Mouse (Mus musculus) midbrain, postnatal 0 days (tissue): ENCODE results near the gene Zxdb. TPM values are rescaled to one million over a fixed set of nuclear protein-coding genes. Genes with fewer than 3 reads are reported as not detected.
"Not testable (repeated sequence)": the region's sequence is repeated elsewhere in the genome, so short reads cannot be mapped to it uniquely, and the experiment has no call there.

Experiments
- ATAC-seq: fragments of 200-750 bp; cut with Nextera tagmentation; 2 replicates; pipeline ENCODE4 v1.8.0; 2017; ENCODE audit warnings: moderate number of reproducible peaks, mild to moderate bottlenecking, moderate TSS enrichment, moderate library complexity; ENCODE audit not compliant: low FRiP score
- DNase-seq: peaks from one replicate; pipeline ENCODE4 v3.0.0-alpha.2; 2015; ENCODE audit warnings: low spot score
- H3K27ac ChIP-seq: fragments of 300-500 bp; sonication (generic); 2 replicates; pipeline ENCODE4 v1.5.1; 2014; ENCODE audit warnings: low read depth, mild to moderate bottlenecking, low read length, mixed read lengths
- H3K27me3 ChIP-seq: fragments of 300-500 bp; sonication (generic); 2 replicates; pipeline ENCODE4 v1.6.1; 2014; ENCODE audit warnings: low read length, control low read depth, mixed read lengths; ENCODE audit not compliant: insufficient read depth
- H3K36me3 ChIP-seq: fragments of 300-500 bp; sonication (generic); 2 replicates; pipeline ENCODE4 v1.6.1; 2014; ENCODE audit warnings: low read length, control low read depth, mixed read lengths; ENCODE audit not compliant: insufficient read depth
- H3K4me1 ChIP-seq: fragments of 300-500 bp; sonication (generic); 2 replicates; pipeline ENCODE4 v1.6.1; 2014; ENCODE audit warnings: mild to moderate bottlenecking, control low read depth, antibody characterized with exemption, low read length, mixed read lengths; ENCODE audit not compliant: insufficient read depth
- H3K4me2 ChIP-seq: fragments of 300-500 bp; sonication (generic); 2 replicates; pipeline ENCODE4 v1.6.1; 2014; ENCODE audit warnings: low read depth, mild to moderate bottlenecking, low read length, mixed read lengths; ENCODE audit not compliant: poor library complexity, severe bottlenecking
- H3K4me3 ChIP-seq: fragments of 300-500 bp; sonication (generic); 2 replicates; pipeline ENCODE4 v1.5.1; 2014; ENCODE audit warnings: low read depth, mild to moderate bottlenecking, low read length, moderate library complexity
- H3K9ac ChIP-seq: fragments of 300-500 bp; sonication (generic); replicated peaks from 2 replicates; pipeline ENCODE4 v1.6.1; 2014; ENCODE audit warnings: mild to moderate bottlenecking, low read length, moderate library complexity, mixed read lengths; ENCODE audit not compliant: poor library complexity, severe bottlenecking
- H3K9me3 ChIP-seq: fragments of 300-500 bp; sonication (generic); 2 replicates; pipeline ENCODE4 v1.6.1; 2016; ENCODE audit warnings: low read length, control low read depth
- CTCF ChIP-seq: IDR thresholded peaks from 2 replicates; pipeline ENCODE4 v1.5.1; 2016; ENCODE audit warnings: antibody characterized with exemption, mild to moderate bottlenecking
- WGBS: fragments of 180-500 bp; shearing (Covaris S2); extraction: QIAGEN DNeasy Blood & Tissue Kit; methylation state at CpG from one replicate; pipeline ENCODE4 v1.1.7; 2014; 5-methylcytosine and 5-hydroxymethylcytosine counted together
- polyA plus RNA-seq: library from polyadenylated mRNA; unstranded; fragments of >200 nt; fragmentation: Nextera tagmentation; extraction: Ambion mirVana; gene quantifications from 2 replicates; pipeline ENCODE4 v1.2.1, GENCODE M21; 2015
- total RNA-seq: library from RNA; depleted of rRNA; stranded (reverse); fragments of >200 nt; gene quantifications from 2 replicates; pipeline ENCODE4 v1.2.3, GENCODE M21; 2014; rRNA removed

The Zxdb gene
- 24.5 and 32.2 TPM in 2 replicates for total RNA-seq
- polyA plus RNA-seq: 1.5 and 1.7 TPM in 2 replicates

GRCm38 (mm10) chrX:94724192-94724971 lies at the start of gene Zxdb:
Zxdb (plus strand) TSS chrX:94724569.
- WGBS: no CpG with 5 or more reads among the region's 60 CpGs
- H3K4me2 ChIP-seq, H3K4me3 ChIP-seq, H3K27me3 ChIP-seq, H3K36me3 ChIP-seq, H3K27ac ChIP-seq, DNase-seq, H3K9ac ChIP-seq, H3K4me1 ChIP-seq, H3K9me3 ChIP-seq: not testable (repeated sequence)
- peak; percentile 82 for ATAC-seq

- no peak overlapping the region for H3K4me2 ChIP-seq
- H3K27me3 ChIP-seq: no peaks in the 10 kb centered on the region
- no peaks in the 10 kb centered on the region for H3K4me1 ChIP-seq
- H3K9me3 ChIP-seq: no peaks in the 10 kb centered on the region
- no peak overlapping the region for H3K9ac ChIP-seq
- WGBS: 53% methylated on average over 4 of the region's 4 CpGs
- ATAC-seq (no peak), DNase-seq (peak; percentile 62)
- H3K27ac ChIP-seq: no peak overlapping the region
- no peak overlapping the region for H3K4me3 ChIP-seq
- no peaks in the 10 kb centered on the region for H3K36me3 ChIP-seq
- peak; percentile 74 for TF ChIP-seq CTCF
These were observed 49.4 kb upstream of the Zxdb start for GRCm38 (mm10) chrX:94674977-94675376.

- not testable (repeated sequence) for ATAC-seq, H3K4me3 ChIP-seq, H3K9me3 ChIP-seq, H3K36me3 ChIP-seq, H3K27me3 ChIP-seq, H3K9ac ChIP-seq, DNase-seq, H3K27ac ChIP-seq, H3K4me1 ChIP-seq, H3K4me2 ChIP-seq
- WGBS: no CpG with 5 or more reads among the region's 2 CpGs
These were observed 42.8 kb upstream of the Zxdb start for GRCm38 (mm10) chrX:94681581-94681980.

GRCm38 (mm10) chrX:94689593-94689992 lies 34.8 kb upstream of the Zxdb start:
- H3K27ac ChIP-seq, H3K9me3 ChIP-seq, H3K9ac ChIP-seq, H3K4me3 ChIP-seq, H3K4me1 ChIP-seq, H3K27me3 ChIP-seq, H3K4me2 ChIP-seq, H3K36me3 ChIP-seq, DNase-seq: not testable (repeated sequence)
- 85% methylated on average over 5 of the region's 5 CpGs for WGBS
- ATAC-seq: peak; percentile 77

GRCm38 (mm10) chrX:94706676-94707075 lies 17.7 kb upstream of the Zxdb start:
- not testable (repeated sequence) for DNase-seq, H3K4me2 ChIP-seq, H3K36me3 ChIP-seq, H3K4me1 ChIP-seq, H3K4me3 ChIP-seq, H3K9me3 ChIP-seq, ATAC-seq, H3K27me3 ChIP-seq, H3K27ac ChIP-seq, H3K9ac ChIP-seq
- WGBS: 94% methylated on average over 6 of the region's 7 CpGs

GRCm38 (mm10) chrX:94709752-94710151 lies 14.6 kb upstream of the Zxdb start:
- H3K9ac ChIP-seq, H3K27me3 ChIP-seq, DNase-seq, H3K27ac ChIP-seq, H3K36me3 ChIP-seq, ATAC-seq, H3K4me1 ChIP-seq, H3K4me2 ChIP-seq, H3K9me3 ChIP-seq, H3K4me3 ChIP-seq: not testable (repeated sequence)
- WGBS: no CpG with 5 or more reads among the region's 3 CpGs

- not testable (repeated sequence) for DNase-seq, H3K4me2 ChIP-seq, H3K36me3 ChIP-seq, H3K27me3 ChIP-seq, H3K9ac ChIP-seq, H3K27ac ChIP-seq, H3K9me3 ChIP-seq, H3K4me3 ChIP-seq, H3K4me1 ChIP-seq
- 32% methylated on average over 12 of the region's 102 CpGs for WGBS
- peak; percentile 67 for ATAC-seq
These were observed 702 bp downstream of the Zxdb start for GRCm38 (mm10) chrX:94724972-94725569.

GRCm38 (mm10) chrX:94725627-94726083 lies 1.3 kb downstream of the Zxdb start:
- not testable (repeated sequence) for H3K9me3 ChIP-seq, H3K4me2 ChIP-seq, H3K27ac ChIP-seq, H3K9ac ChIP-seq, H3K4me3 ChIP-seq, H3K4me1 ChIP-seq, H3K36me3 ChIP-seq, H3K27me3 ChIP-seq, DNase-seq
- ATAC-seq: peak; percentile 47
- WGBS: no CpG with 5 or more reads among the region's 41 CpGs
